Mouse (Mus musculus) layer of hippocampus, adult 9-10 months (tissue): ENCODE measurements around the gene Ugt2b35.
"Not testable (repeated sequence)": the region's sequence is repeated elsewhere in the genome, so short reads cannot be mapped to it uniquely, and the experiment has no call there.

ENCODE experiments used
- DNase-seq: peaks from one replicate; pipeline ENCODE4 v3.0.0; 2022; ENCODE audit warnings: low spot score

Gene Ugt2b35

GRCm38 (mm10) chr5:87000395-87001073 lies at the start of gene Ugt2b35:
Gene Ugt2b35 (plus strand): TSS chr5:87000860.
- no peak for DNase-seq

- DNase-seq: no peak
Measured at GRCm38 (mm10) chr5:86960504-86960903, 40.2 kb upstream of the Ugt2b35 start.

GRCm38 (mm10) chr5:86961587-86962358 lies 38.9 kb upstream of the Ugt2b35 start:
- no peak for DNase-seq

GRCm38 (mm10) chr5:86962849-86963248 lies 37.8 kb upstream of the Ugt2b35 start:
- not testable (repeated sequence) for DNase-seq

GRCm38 (mm10) chr5:86967271-86967670 lies 33.4 kb upstream of the Ugt2b35 start:
- not testable (repeated sequence) for DNase-seq

- no peak for DNase-seq
Measured at GRCm38 (mm10) chr5:87004735-87005134, 4.1 kb downstream of the Ugt2b35 start.

- no peak for DNase-seq
Measured at GRCm38 (mm10) chr5:87015477-87015876, 14.8 kb downstream of the Ugt2b35 start.

- no peak for DNase-seq
Measured at GRCm38 (mm10) chr5:87027359-87027758, 26.7 kb downstream of the Ugt2b35 start.

GRCm38 (mm10) chr5:87030624-87031023 lies 30.0 kb downstream of the Ugt2b35 start:
- no peak for DNase-seq
